Mouse (Mus musculus) olfactory bulb, adult 2 months (tissue): ENCODE results near the gene Lyst.

Experiments
- CTCF ChIP-seq: fragments of 200-500 bp; IDR thresholded peaks from 2 replicates; pipeline ENCODE4 v1.5.1; 2012; ENCODE audit warnings: low read depth, mild to moderate bottlenecking, low read length, moderate library complexity; ENCODE audit not compliant: insufficient read depth
- POLR2A ChIP-seq: fragments of 200-500 bp; IDR thresholded peaks from 2 replicates; pipeline ENCODE4 v1.6.1; 2012; ENCODE audit warnings: mild to moderate bottlenecking, low read depth, low read length, moderate library complexity; ENCODE audit not compliant: insufficient read depth

GRCm38 (mm10) chr13:13622565-13622964 lies 32.4 kb downstream of the Lyst start:
- TF ChIP-seq POLR2A (no peak), CTCF (no peak)
